Mouse (Mus musculus): ENCODE data around the gene Olfr452. TPM values are rescaled to one million over a fixed set of nuclear protein-coding genes. Genes with fewer than 3 reads are reported as not detected.

The Olfr452 gene
- polyA plus RNA-seq, 1 experiment: not detected

GRCm38 (mm10) chr6:42834084-42834483 lies 49.2 kb downstream of the Olfr452 start, which contains the start of gene Olfr449:
Gene Olfr449, plus strand, starts transcription at chr6:42834384.
- H3K4me1 ChIP-seq (ENCODE audit: control insufficient read depth, insufficient read depth, low read length): no peaks in the 10 kb centered on the region
- DNase-seq: no peak
- no peak within 1 kb of the TSS for H3K4me3 ChIP-seq (replicated peaks; ENCODE audit: extremely low read depth, low read depth, low read length)
- TF ChIP-seq CTCF (IDR thresholded peaks at IDR 0.05; ENCODE audit: insufficient read depth, low read length) (no peak), POLR2A (IDR thresholded peaks at IDR 0.05; ENCODE audit: borderline replicate concordance, extremely low read depth, low read depth, low read length) (no peak)

Other genes with a start within 250 kb of the Olfr452 start
- gene Olfr455, start 237.5 kb upstream of the Olfr452 start, polyA plus RNA-seq (2012; rRNA removed): not detected in 2 replicates
- not detected in 2 replicates for gene Tcaf3, start 187.4 kb upstream of the Olfr452 start, polyA plus RNA-seq (2012; rRNA removed)
- 1.3 and 3.7 TPM in 2 replicates for gene Tcaf2, start 139.8 kb upstream of the Olfr452 start, polyA plus RNA-seq (2012; rRNA removed)
- gene Tcaf1, start 75.0 kb upstream of the Olfr452 start, polyA plus RNA-seq (2012; rRNA removed): 17.6 and 25.2 TPM in 2 replicates
- gene Olfr453, start 45.7 kb upstream of the Olfr452 start, polyA plus RNA-seq (2012; rRNA removed): not detected in 2 replicates
- not detected in 2 replicates for gene Olfr38, start 28.7 kb upstream of the Olfr452 start, polyA plus RNA-seq (2012; rRNA removed)
- gene Olfr450, start 26.8 kb downstream of the Olfr452 start, polyA plus RNA-seq (2012; rRNA removed): not detected in 2 replicates
- not detected in 2 replicates for gene Olfr449, start 49.3 kb downstream of the Olfr452 start, polyA plus RNA-seq (2012; rRNA removed)
- not detected in 2 replicates for gene Olfr448, start 105.3 kb downstream of the Olfr452 start, polyA plus RNA-seq (2012; rRNA removed)
- not detected in 2 replicates for gene Olfr447, start 123.8 kb downstream of the Olfr452 start, polyA plus RNA-seq (2012; rRNA removed)
- gene Olfr446, start 136.3 kb downstream of the Olfr452 start, polyA plus RNA-seq (2012; rRNA removed): not detected in 2 replicates
- gene Olfr444, start 164.0 kb downstream of the Olfr452 start, polyA plus RNA-seq (2012; rRNA removed): not detected in 2 replicates

All from lung, adult 2 months (tissue).